Mouse (Mus musculus): Measurements from ENCODE around the gene Pcyt1a. TPM values are rescaled to one million over a fixed set of nuclear protein-coding genes. Genes with fewer than 3 reads are reported as not detected.

Gene Pcyt1a
- polyA plus RNA-seq, 1 experiment, result 49.6 TPM

DNA sequence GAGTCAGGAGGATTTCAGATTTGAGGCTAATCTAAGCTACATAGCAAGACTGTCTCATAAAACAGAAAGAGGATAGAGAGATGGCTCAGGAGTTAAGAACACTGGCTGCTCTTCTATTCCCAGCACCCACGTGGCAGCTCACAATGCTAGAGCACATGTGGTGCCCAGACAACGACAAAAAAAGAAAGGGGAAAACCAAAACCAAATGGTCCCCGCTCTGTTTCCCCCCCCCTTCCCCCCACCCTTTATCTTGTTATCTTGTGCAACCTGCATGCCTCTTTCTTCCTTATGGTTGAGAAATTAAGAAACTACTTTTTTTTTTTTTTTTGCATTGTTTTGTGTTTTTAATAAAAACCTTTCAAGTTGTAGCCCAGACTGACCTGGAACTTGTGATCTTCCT, 37.8 kb downstream of the Pcyt1a start:
- no peak overlapping the region for H3K4me3 ChIP-seq (replicated peaks; ENCODE audit: control insufficient read depth, low read depth, low read length)
- H3K4me1 ChIP-seq (ENCODE audit: control insufficient read depth, insufficient read depth, low read length), result no peaks in the 10 kb centered on the region; the same call in 1 of the 2 replicates
- 4% methylated on average over 3 of the region's 3 CpGs for WGBS
- TF ChIP-seq CTCF (IDR thresholded peaks at IDR 0.05; ENCODE audit: control insufficient read depth, insufficient read depth, low read length) (no peak), POLR2A (IDR thresholded peaks at IDR 0.05; ENCODE audit: borderline replicate concordance, control insufficient read depth, low read depth, low read length) (no peak)
- no peak overlapping the region for H3K27ac ChIP-seq (ENCODE audit: control insufficient read depth, insufficient read depth, low read depth, low read length, poor library complexity)

DNA sequence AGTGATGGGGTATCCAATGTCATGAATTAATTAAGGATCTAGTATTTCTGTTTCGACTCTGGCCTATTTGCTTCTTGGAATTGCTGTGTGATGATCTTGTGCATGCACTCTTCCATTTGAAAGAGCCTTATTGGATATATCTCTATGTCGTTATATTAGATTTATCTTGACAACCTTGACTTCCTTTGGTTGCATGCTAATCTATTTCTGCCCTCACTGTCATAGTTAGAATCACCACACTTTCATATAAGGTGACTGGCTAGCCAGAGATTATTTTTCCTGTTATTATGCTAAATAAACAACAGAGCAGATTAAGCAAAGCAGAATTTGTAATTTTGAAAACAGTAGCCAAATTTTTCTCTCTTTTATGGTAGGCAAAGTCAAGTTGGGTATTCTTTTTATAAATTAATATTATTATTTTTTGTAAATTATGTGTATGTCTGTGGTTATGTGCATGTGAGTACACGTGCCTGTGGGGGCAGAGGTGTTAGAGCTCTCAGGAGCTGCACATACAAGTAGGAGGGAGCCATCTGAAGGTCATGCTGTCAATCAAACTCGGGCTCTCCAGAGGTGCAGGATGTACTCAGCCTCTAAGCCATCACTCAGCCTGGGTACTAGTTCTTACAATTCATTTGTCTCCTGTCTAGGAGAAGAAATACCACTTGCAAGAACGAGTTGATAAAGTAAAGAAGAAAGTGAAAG, 38.8 kb downstream of the Pcyt1a start:
- TF ChIP-seq CTCF (IDR thresholded peaks at IDR 0.05; ENCODE audit: control insufficient read depth, insufficient read depth, low read length) (no peak), POLR2A (IDR thresholded peaks at IDR 0.05; ENCODE audit: borderline replicate concordance, control insufficient read depth, low read depth, low read length) (no peak)
- no peak overlapping the region for H3K4me3 ChIP-seq (replicated peaks; ENCODE audit: control insufficient read depth, low read depth, low read length)
- H3K27ac ChIP-seq (ENCODE audit: control insufficient read depth, insufficient read depth, low read depth, low read length, poor library complexity), result no peak overlapping the region
- 41% methylated on average over 5 of the region's 5 CpGs for WGBS
- no peaks in the 10 kb centered on the region; the same call in 1 of the 2 replicates for H3K4me1 ChIP-seq (ENCODE audit: control insufficient read depth, insufficient read depth, low read length)

DNA sequence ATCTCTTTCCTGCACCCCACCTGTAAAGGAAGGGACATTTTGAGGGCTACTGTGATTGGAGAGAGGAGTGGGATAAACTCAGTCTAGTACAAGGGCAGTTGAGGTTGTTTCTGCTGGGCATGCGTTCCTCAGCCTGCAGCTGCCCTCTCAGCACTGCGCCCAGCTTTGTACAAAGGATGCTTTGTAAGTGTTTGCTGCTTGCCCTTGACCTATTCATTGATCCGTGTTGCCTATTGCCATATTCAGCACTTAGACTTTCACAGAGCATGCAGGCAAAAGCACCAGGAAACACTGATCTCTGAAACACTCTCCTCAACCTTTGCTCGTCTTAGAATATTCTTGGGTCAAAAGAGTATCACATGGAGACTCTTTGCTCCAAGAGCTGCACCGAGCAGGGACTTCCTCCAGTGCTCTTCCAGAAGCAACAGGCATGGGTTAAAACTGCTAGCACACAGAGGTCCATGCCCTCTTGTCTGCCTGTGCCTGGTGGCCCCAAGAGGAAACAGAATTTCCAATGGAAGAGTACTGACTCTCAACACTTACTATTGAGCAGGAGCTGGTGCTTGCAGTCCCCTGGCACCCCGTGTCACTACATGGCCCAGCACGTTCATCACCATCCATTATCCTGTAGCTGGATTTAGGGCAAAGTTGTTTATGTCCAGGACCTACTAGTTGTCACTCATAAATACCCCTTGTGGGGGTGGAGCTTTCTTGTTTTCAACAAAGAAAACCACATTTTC, 41.7 kb downstream of the Pcyt1a start:
- WGBS, result 92% methylated on average over 7 of the region's 7 CpGs
- H3K4me1 ChIP-seq (ENCODE audit: control insufficient read depth, insufficient read depth, low read length), result no peaks in the 10 kb centered on the region; the same call in 1 of the 2 replicates
- TF ChIP-seq POLR2A (IDR thresholded peaks at IDR 0.05; ENCODE audit: borderline replicate concordance, control insufficient read depth, low read depth, low read length) (no peak), CTCF (IDR thresholded peaks at IDR 0.05; ENCODE audit: control insufficient read depth, insufficient read depth, low read length) (no peak)
- H3K4me3 ChIP-seq (replicated peaks; ENCODE audit: control insufficient read depth, low read depth, low read length), result no peak overlapping the region
- H3K27ac ChIP-seq (ENCODE audit: control insufficient read depth, insufficient read depth, low read depth, low read length, poor library complexity), result no peak overlapping the region

- TF ChIP-seq CTCF (IDR thresholded peaks at IDR 0.05; ENCODE audit: control insufficient read depth, insufficient read depth, low read length) (no peak), POLR2A (IDR thresholded peaks at IDR 0.05; ENCODE audit: borderline replicate concordance, control insufficient read depth, low read depth, low read length) (no peak)
- WGBS, result 86% methylated on average over 6 of the region's 6 CpGs
Observed at GRCm38 (mm10) chr16:32477315-32477714, 46.6 kb downstream of the Pcyt1a start.

DNA sequence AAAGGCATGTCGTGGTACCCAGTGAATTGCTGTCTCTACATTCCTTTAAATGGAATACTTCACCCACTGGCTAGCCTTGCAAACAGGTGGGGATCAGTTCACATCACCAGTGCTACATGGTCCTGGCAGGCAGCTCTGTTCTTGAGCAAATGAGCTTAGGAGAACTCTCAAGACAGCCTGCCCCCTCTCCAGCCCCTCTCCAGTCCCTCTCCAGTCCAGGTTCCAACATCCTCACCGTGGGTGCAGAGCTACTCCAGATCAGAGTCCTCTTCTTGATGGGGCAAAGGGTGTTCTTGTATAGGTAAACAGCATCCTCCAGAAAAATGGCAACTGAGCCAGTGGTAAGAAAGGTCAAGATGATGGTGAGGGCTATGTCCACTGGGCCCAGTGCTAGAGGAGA, 48.7 kb downstream of the Pcyt1a start:
- Histone ChIP-seq H3K4me1 (ENCODE audit: control insufficient read depth, insufficient read depth, low read length) (no peaks in the 10 kb centered on the region; the same call in 1 of the 2 replicates), H3K4me3 (replicated peaks; ENCODE audit: control insufficient read depth, low read depth, low read length) (no peak overlapping the region), H3K27ac (ENCODE audit: control insufficient read depth, insufficient read depth, low read depth, low read length, poor library complexity) (no peak overlapping the region)
- TF ChIP-seq POLR2A (IDR thresholded peaks at IDR 0.05; ENCODE audit: borderline replicate concordance, control insufficient read depth, low read depth, low read length) (no peak), CTCF (IDR thresholded peaks at IDR 0.05; ENCODE audit: control insufficient read depth, insufficient read depth, low read length) (no peak)
- WGBS, result 72% methylated on average over 2 of the region's 2 CpGs

More at GRCm38 (mm10) chr16:32477315-32477714, 46.6 kb downstream of the Pcyt1a start:
- H3K4me3 ChIP-seq (replicated peaks; ENCODE audit: control insufficient read depth, low read depth, low read length), result no peak overlapping the region
- no peak overlapping the region for H3K27ac ChIP-seq (ENCODE audit: control insufficient read depth, insufficient read depth, low read depth, low read length, poor library complexity)
- H3K4me1 ChIP-seq (ENCODE audit: control insufficient read depth, insufficient read depth, low read length), result no peaks in the 10 kb centered on the region; the same call in 1 of the 2 replicates

GRCm38 (mm10) chr16:32484431-32484871, 53.7 kb downstream of the Pcyt1a start:
- Histone ChIP-seq H3K4me1 (ENCODE audit: control insufficient read depth, insufficient read depth, low read length) (no peaks in the 10 kb centered on the region; the same call in 1 of the 2 replicates), H3K27ac (ENCODE audit: control insufficient read depth, insufficient read depth, low read depth, low read length, poor library complexity) (no peak overlapping the region), H3K4me3 (replicated peaks; ENCODE audit: control insufficient read depth, low read depth, low read length) (no peak overlapping the region)
- 84% methylated on average over 7 of the region's 7 CpGs for WGBS
- TF ChIP-seq POLR2A (IDR thresholded peaks at IDR 0.05; ENCODE audit: borderline replicate concordance, control insufficient read depth, low read depth, low read length), result no peak
- no peak for TF ChIP-seq CTCF (IDR thresholded peaks at IDR 0.05; ENCODE audit: control insufficient read depth, insufficient read depth, low read length)

GRCm38 (mm10) chr16:32485209-32485608, 54.5 kb downstream of the Pcyt1a start:
- H3K4me1 ChIP-seq (ENCODE audit: control insufficient read depth, insufficient read depth, low read length), result no peaks in the 10 kb centered on the region; the same call in 1 of the 2 replicates
- no peak overlapping the region for H3K27ac ChIP-seq (ENCODE audit: control insufficient read depth, insufficient read depth, low read depth, low read length, poor library complexity)
- no peak overlapping the region for H3K4me3 ChIP-seq (replicated peaks; ENCODE audit: control insufficient read depth, low read depth, low read length)
- TF ChIP-seq CTCF (IDR thresholded peaks at IDR 0.05; ENCODE audit: control insufficient read depth, insufficient read depth, low read length) (no peak), POLR2A (IDR thresholded peaks at IDR 0.05; ENCODE audit: borderline replicate concordance, control insufficient read depth, low read depth, low read length) (no peak)
- 61% methylated on average over 2 of the region's 2 CpGs for WGBS

DNA sequence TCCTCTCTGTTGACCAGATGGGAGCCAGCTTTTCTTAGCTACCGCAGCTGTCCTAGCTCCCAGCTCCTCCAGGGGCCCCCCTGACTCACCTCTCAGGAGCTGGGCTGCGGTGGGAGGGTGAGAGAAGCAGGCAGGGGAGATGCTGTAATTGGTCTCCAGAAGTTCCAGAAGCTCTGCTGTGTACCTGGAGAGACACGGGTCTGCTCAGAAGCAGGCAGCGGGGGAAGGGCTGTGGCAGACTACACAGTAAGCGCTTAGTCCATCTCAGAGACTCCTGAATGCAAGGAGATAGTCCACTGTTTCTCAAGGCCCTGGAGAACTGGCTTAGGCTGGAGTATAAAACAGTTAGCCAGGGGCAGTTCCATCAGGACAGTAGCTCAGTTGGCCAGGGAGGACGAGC, 55.3 kb downstream of the Pcyt1a start:
- WGBS, result 84% methylated on average over 6 of the region's 6 CpGs
- Histone ChIP-seq H3K27ac (ENCODE audit: control insufficient read depth, insufficient read depth, low read depth, low read length, poor library complexity) (no peak overlapping the region), H3K4me1 (ENCODE audit: control insufficient read depth, insufficient read depth, low read length) (no peaks in the 10 kb centered on the region; the same call in 1 of the 2 replicates), H3K4me3 (replicated peaks; ENCODE audit: control insufficient read depth, low read depth, low read length) (no peak overlapping the region)
- TF ChIP-seq POLR2A (IDR thresholded peaks at IDR 0.05; ENCODE audit: borderline replicate concordance, control insufficient read depth, low read depth, low read length) (no peak), CTCF (IDR thresholded peaks at IDR 0.05; ENCODE audit: control insufficient read depth, insufficient read depth, low read length) (no peak)

Measured in bone marrow, adult 2 months (tissue).